Mouse (Mus musculus) intestine, embryonic 15.5 days (tissue): ENCODE measurements around the gene Nid2. TPM values are rescaled to one million over a fixed set of nuclear protein-coding genes. Genes with fewer than 3 reads are reported as not detected.

Experiments
- ATAC-seq: fragments of 200-750 bp; cut with Nextera tagmentation; 2 replicates; pipeline ENCODE4 v1.8.0; 2017; ENCODE audit warnings: moderate TSS enrichment, moderate library complexity
- H3K27ac ChIP-seq: fragments of 300-500 bp; sonication (generic); 2 replicates; pipeline ENCODE4 v1.5.1; 2015; ENCODE audit warnings: mild to moderate bottlenecking, inconsistent platforms
- H3K27me3 ChIP-seq: fragments of 300-500 bp; sonication (generic); replicated peaks from 2 replicates; pipeline ENCODE4 v1.6.1; 2015; ENCODE audit warnings: inconsistent platforms
- H3K36me3 ChIP-seq: fragments of 300-500 bp; sonication (generic); 2 replicates; pipeline ENCODE4 v1.6.1; 2015; ENCODE audit warnings: inconsistent platforms
- H3K4me1 ChIP-seq: fragments of 300-500 bp; sonication (generic); replicated peaks from 2 replicates; pipeline ENCODE4 v1.6.1; 2015; ENCODE audit warnings: inconsistent platforms
- H3K4me2 ChIP-seq: fragments of 300-500 bp; sonication (generic); replicated peaks from 2 replicates; pipeline ENCODE4 v1.6.1; 2015; ENCODE audit warnings: mild to moderate bottlenecking, inconsistent platforms
- H3K4me3 ChIP-seq: fragments of 300-500 bp; sonication (generic); replicated peaks from 2 replicates; pipeline ENCODE4 v1.5.1; 2015; ENCODE audit warnings: inconsistent platforms
- H3K9ac ChIP-seq: fragments of 300-500 bp; sonication (generic); 2 replicates; pipeline ENCODE4 v1.6.1; 2015; ENCODE audit warnings: inconsistent platforms
- H3K9me3 ChIP-seq: fragments of 300-500 bp; sonication (generic); 2 replicates; pipeline ENCODE4 v1.6.1; 2016; ENCODE audit warnings: inconsistent platforms
- WGBS: fragments of 180-500 bp; shearing (Covaris S2); methylation state at CpG from one replicate; pipeline ENCODE4 v1.1.7; 2015; 5-methylcytosine and 5-hydroxymethylcytosine counted together
- polyA plus RNA-seq: library from polyadenylated mRNA; unstranded; fragments of >200 nt; fragmentation: Nextera tagmentation; extraction: Ambion mirVana; gene quantifications from 2 replicates; pipeline ENCODE4 v1.2.1, GENCODE M21; 2015

Nid2 gene
- polyA plus RNA-seq, 1 experiment from 2014 or later = 76.8 TPM

GRCm38 (mm10) chr14:19839600-19840332, 88.7 kb downstream of the Nid2 start:
- Histone ChIP-seq H3K9me3 (no peaks in the 10 kb centered on the region), H3K4me2 (peak overlapping the region; percentile 55), H3K9ac (peak overlapping the region; percentile 20; the same call in 1 of the 2 replicates), H3K27me3 (no peaks in the 10 kb centered on the region), H3K36me3 (no peaks in the 10 kb centered on the region), H3K4me3 (0 out of 2 replicates have a peak overlapping the region, but pooled peaks have one; percentile 19), H3K4me1 (0 out of 2 replicates have a peak, but pooled peaks cover 5% of the 10 kb centered on the region), H3K27ac (no peak overlapping the region)
- ATAC-seq = peak; percentile 41; the same call in 1 of the 2 replicates
- WGBS = 24% methylated on average over 15 of the region's 15 CpGs

GRCm38 (mm10) chr14:19853471-19853870, 102.4 kb downstream of the Nid2 start:
- H3K4me3 ChIP-seq = no peak overlapping the region
- H3K9me3 ChIP-seq = no peaks in the 10 kb centered on the region
- no peak for ATAC-seq
- no peaks in the 10 kb centered on the region for H3K4me1 ChIP-seq
- no peaks in the 10 kb centered on the region for H3K27me3 ChIP-seq
- 62% methylated on average over 3 of the region's 3 CpGs for WGBS
- no peak overlapping the region for H3K4me2 ChIP-seq
- no peaks in the 10 kb centered on the region for H3K36me3 ChIP-seq
- no peak overlapping the region for H3K9ac ChIP-seq
- no peak overlapping the region for H3K27ac ChIP-seq

GRCm38 (mm10) chr14:19858279-19858678, 107.2 kb downstream of the Nid2 start:
- H3K27ac ChIP-seq = no peak overlapping the region
- no peaks in the 10 kb centered on the region for H3K36me3 ChIP-seq
- ATAC-seq = no peak
- H3K4me2 ChIP-seq = no peak overlapping the region
- no peak overlapping the region for H3K4me3 ChIP-seq
- no peaks in the 10 kb centered on the region for H3K4me1 ChIP-seq
- no peak overlapping the region for H3K9ac ChIP-seq
- H3K27me3 ChIP-seq = no peaks in the 10 kb centered on the region
- WGBS = 77% methylated on average over 2 of the region's 2 CpGs
- H3K9me3 ChIP-seq = no peaks in the 10 kb centered on the region

- H3K4me2 ChIP-seq = no peak overlapping the region
- H3K9ac ChIP-seq = no peak overlapping the region
- H3K27me3 ChIP-seq = no peaks in the 10 kb centered on the region
- H3K27ac ChIP-seq = no peak overlapping the region
- no peak for ATAC-seq
- H3K36me3 ChIP-seq = no peaks in the 10 kb centered on the region
- no peaks in the 10 kb centered on the region for H3K9me3 ChIP-seq
- 36% methylated on average over 8 of the region's 8 CpGs for WGBS
- H3K4me1 ChIP-seq = no peaks in the 10 kb centered on the region
- no peak overlapping the region for H3K4me3 ChIP-seq
Observed at GRCm38 (mm10) chr14:19858808-19859776, 108.0 kb downstream of the Nid2 start.

- Histone ChIP-seq H3K9ac (no peak overlapping the region), H3K27me3 (no peaks in the 10 kb centered on the region), H3K9me3 (no peaks in the 10 kb centered on the region), H3K27ac (no peak overlapping the region), H3K36me3 (no peaks in the 10 kb centered on the region), H3K4me3 (no peak overlapping the region), H3K4me1 (no peaks in the 10 kb centered on the region), H3K4me2 (no peak overlapping the region)
- ATAC-seq = no peak
- 86% methylated on average over 4 of the region's 4 CpGs for WGBS
Observed at GRCm38 (mm10) chr14:19860281-19860680, 109.2 kb downstream of the Nid2 start.

Other genes starting within 250 kb of the Nid2 start
- not detected in 2 replicates for gene Gm2244, start 201.3 kb upstream of the Nid2 start, polyA plus RNA-seq
- 1.7 and 1.8 TPM in 2 replicates for gene Gm2237, start 166.1 kb upstream of the Nid2 start, polyA plus RNA-seq
- not detected in 2 replicates for gene Gm5458, start 148.7 kb upstream of the Nid2 start, polyA plus RNA-seq
- 195 and 217 TPM in 2 replicates for gene Rtraf, start 72.6 kb downstream of the Nid2 start, polyA plus RNA-seq
- gene Gng2, start 226.4 kb downstream of the Nid2 start, polyA plus RNA-seq = 52.1 and 55.7 TPM in 2 replicates